Mouse (Mus musculus) hindbrain, embryonic 10.5 days (tissue): ENCODE results near the gene Vmn1r165. TPM values are rescaled to one million over a fixed set of nuclear protein-coding genes. Genes with fewer than 3 reads are reported as not detected.
"Not testable (repeated sequence)": the region's sequence is repeated elsewhere in the genome, so short reads cannot be mapped to it uniquely, and the experiment has no call there.

Experiments used
- DNase-seq: peaks from one replicate; pipeline ENCODE4 v3.0.0-alpha.2; 2017; ENCODE audit warnings: low spot score
- H3K27ac ChIP-seq: fragments of 300-500 bp; sonication (generic); 2 replicates; pipeline ENCODE4 v1.5.1; 2016; ENCODE audit warnings: mild to moderate bottlenecking, moderate library complexity
- H3K27me3 ChIP-seq: fragments of 300-500 bp; sonication (generic); 2 replicates; pipeline ENCODE4 v1.6.1; 2016; ENCODE audit warnings: mild to moderate bottlenecking; ENCODE audit not compliant: poor library complexity, insufficient read depth, severe bottlenecking
- H3K36me3 ChIP-seq: fragments of 300-500 bp; sonication (generic); 2 replicates; pipeline ENCODE4 v1.6.1; 2016; ENCODE audit warnings: mild to moderate bottlenecking, moderate library complexity
- H3K4me1 ChIP-seq: fragments of 300-500 bp; sonication (generic); replicated peaks from 2 replicates; pipeline ENCODE4 v1.6.1; 2016; ENCODE audit warnings: mild to moderate bottlenecking
- H3K4me3 ChIP-seq: fragments of 300-500 bp; sonication (generic); 2 replicates; pipeline ENCODE4 v1.5.1; 2016; ENCODE audit warnings: mild to moderate bottlenecking, moderate library complexity
- H3K9me3 ChIP-seq: fragments of 300-500 bp; sonication (generic); 2 replicates; pipeline ENCODE4 v1.6.1; 2016; ENCODE audit warnings: mild to moderate bottlenecking, moderate library complexity
- WGBS: fragments of 180-500 bp; shearing (Covaris S2); methylation state at CpG from one replicate; pipeline ENCODE4 v1.1.7; 2016; 5-methylcytosine and 5-hydroxymethylcytosine counted together
- polyA plus RNA-seq: library from polyadenylated mRNA; unstranded; fragments of >200 nt; fragmentation: Nextera tagmentation; extraction: Ambion mirVana; gene quantifications from 2 replicates; pipeline ENCODE4 v1.2.1, GENCODE M21; 2016

The Vmn1r165 gene
- polyA plus RNA-seq, result not detected in 2 replicates

- H3K27me3 ChIP-seq, DNase-seq, H3K9me3 ChIP-seq, H3K36me3 ChIP-seq, H3K4me1 ChIP-seq, H3K27ac ChIP-seq, H3K4me3 ChIP-seq: not testable (repeated sequence)
- no CpG with 5 or more reads among the region's 3 CpGs for WGBS
These were observed at the start of gene Vmn1r165 for GRCm38 (mm10) chr7:23217032-23217431. Vmn1r165 (plus strand) TSS chr7:23217332.

GRCm38 (mm10) chr7:23251582-23251981 lies 34.5 kb downstream of the Vmn1r165 start, which contains the start of gene Vmn1r166:
Vmn1r166 (minus strand) TSS chr7:23251682.
- not testable (repeated sequence) for H3K27ac ChIP-seq, H3K4me3 ChIP-seq, H3K27me3 ChIP-seq, H3K4me1 ChIP-seq, H3K36me3 ChIP-seq, H3K9me3 ChIP-seq, DNase-seq
- WGBS, result no CpG with 5 or more reads among the region's 2 CpGs

Other genes with a start within 250 kb of the Vmn1r165 start
- not detected in 2 replicates for gene Gm4214, start 232.7 kb upstream of the Vmn1r165 start, polyA plus RNA-seq
- gene Gm4216, start 197.4 kb upstream of the Vmn1r165 start, polyA plus RNA-seq, result not detected in 2 replicates
- gene Vmn1r163, start 161.8 kb upstream of the Vmn1r165 start, polyA plus RNA-seq, result not detected in 2 replicates
- not detected in 2 replicates for gene Gm8720, start 149.9 kb upstream of the Vmn1r165 start, polyA plus RNA-seq
- not detected in 2 replicates for gene Gm10662, start 72.9 kb upstream of the Vmn1r165 start, polyA plus RNA-seq
- not detected in 2 replicates for gene Vmn1r166, start 34.4 kb downstream of the Vmn1r165 start, polyA plus RNA-seq
- gene Gm6902, start 61.6 kb downstream of the Vmn1r165 start, polyA plus RNA-seq, result not detected in 2 replicates
- gene Nlrp4e, start 83.9 kb downstream of the Vmn1r165 start, polyA plus RNA-seq, result not detected in 2 replicates
- gene Nlrp5, start 168.6 kb downstream of the Vmn1r165 start, polyA plus RNA-seq, result not detected in 2 replicates